Mouse (Mus musculus): ENCODE measurements around the gene Chpt1.

The Chpt1 gene

DNA sequence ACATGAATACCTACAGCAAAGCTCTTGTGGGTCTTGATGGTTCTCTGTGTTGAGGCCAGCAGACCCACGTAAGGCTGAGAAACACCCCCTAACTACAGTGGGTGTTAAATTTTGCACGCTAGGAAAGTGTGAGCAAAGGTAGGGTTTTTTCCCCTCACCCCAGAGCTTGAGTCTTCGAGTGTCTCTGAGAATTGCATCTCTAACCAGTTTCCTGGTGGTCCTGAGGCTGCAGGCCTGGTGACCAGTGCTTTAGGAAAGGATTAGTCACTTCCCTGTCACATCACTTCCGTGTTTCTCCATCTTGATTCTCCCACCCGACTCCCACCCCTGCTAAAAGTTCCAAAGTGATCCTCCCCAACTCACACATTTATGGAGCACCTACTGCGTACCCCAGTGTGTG, 99.7 kb downstream of the Chpt1 start:
- DNase-seq (ENCODE audit: low read depth, low spot score) = no peak

DNA sequence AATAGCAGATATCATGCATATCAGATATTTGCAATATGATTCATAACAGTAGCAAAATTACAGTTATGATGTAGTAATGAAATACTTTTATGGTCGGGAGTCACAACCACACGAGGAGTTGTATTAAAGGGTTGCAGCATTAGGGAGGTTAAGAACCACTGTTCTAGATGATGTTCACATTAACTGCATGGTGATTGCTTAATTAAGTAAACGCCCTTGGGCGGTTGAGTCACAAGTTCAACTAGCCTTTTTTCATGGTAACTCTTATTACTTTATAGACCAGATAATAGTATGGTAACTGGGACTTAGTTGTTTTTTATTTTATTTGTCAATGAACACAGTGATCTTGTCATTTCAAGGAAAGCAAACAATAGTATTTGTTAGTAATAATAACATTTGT, 100.9 kb downstream of the Chpt1 start:
- DNase-seq (ENCODE audit: low read depth, low spot score) = no peak
